Mouse (Mus musculus): ENCODE measurements around the gene Cpm. TPM values are rescaled to one million over a fixed set of nuclear protein-coding genes. Genes with fewer than 3 reads are reported as not detected.
"Not testable (repeated sequence)": the region's sequence is repeated elsewhere in the genome, so short reads cannot be mapped to it uniquely, and the experiment has no call there.

The Cpm gene
- polyA plus RNA-seq, 1 experiment from 2014 or later: 28.9 TPM

- no peak overlapping the region for H3K27ac ChIP-seq (ENCODE audit: low read depth, low read length)
- 79% methylated on average over 4 of the region's 4 CpGs for WGBS
- no peak overlapping the region for H3K4me3 ChIP-seq (ENCODE audit: low read length)
- ATAC-seq (ENCODE audit: low FRiP score, low TSS enrichment): no peak
- H3K27me3 ChIP-seq (ENCODE audit: control insufficient read depth, insufficient read depth, low read length): no peaks in the 10 kb centered on the region
- no peak overlapping the region for H3K9ac ChIP-seq (ENCODE audit: low read depth, low read length)
- H3K4me1 ChIP-seq (ENCODE audit: control insufficient read depth, insufficient read depth, low read length): no peaks in the 10 kb centered on the region
- H3K4me2 ChIP-seq (replicated peaks; ENCODE audit: low read depth, low read length): no peak overlapping the region
- no peaks in the 10 kb centered on the region for H3K9me3 ChIP-seq (ENCODE audit: control insufficient read depth, low read length)
- no peaks in the 10 kb centered on the region for H3K36me3 ChIP-seq (ENCODE audit: control insufficient read depth, insufficient read depth, low read length)
These were observed 13.6 kb upstream of the Cpm start for GRCm38 (mm10) chr10:117615746-117616145.

GRCm38 (mm10) chr10:117616191-117616680 is 13.1 kb upstream of the Cpm start:
- Histone ChIP-seq H3K4me1 (ENCODE audit: control insufficient read depth, insufficient read depth, low read length) (no peaks in the 10 kb centered on the region), H3K9me3 (ENCODE audit: control insufficient read depth, low read length) (no peaks in the 10 kb centered on the region), H3K36me3 (ENCODE audit: control insufficient read depth, insufficient read depth, low read length) (no peaks in the 10 kb centered on the region), H3K4me3 (ENCODE audit: low read length) (no peak overlapping the region), H3K27me3 (ENCODE audit: control insufficient read depth, insufficient read depth, low read length) (no peaks in the 10 kb centered on the region), H3K4me2 (replicated peaks; ENCODE audit: low read depth, low read length) (no peak overlapping the region), H3K27ac (ENCODE audit: low read depth, low read length) (no peak overlapping the region), H3K9ac (ENCODE audit: low read depth, low read length) (no peak overlapping the region)
- ATAC-seq (ENCODE audit: low FRiP score, low TSS enrichment): no peak
- WGBS: 90% methylated on average over 6 of the region's 6 CpGs

- not testable (repeated sequence) for H3K4me2 ChIP-seq (replicated peaks; ENCODE audit: low read depth, low read length); H3K36me3 ChIP-seq (ENCODE audit: control insufficient read depth, insufficient read depth, low read length); H3K4me1 ChIP-seq (ENCODE audit: control insufficient read depth, insufficient read depth, low read length); H3K9ac ChIP-seq (ENCODE audit: low read depth, low read length); ATAC-seq (ENCODE audit: low FRiP score, low TSS enrichment); H3K4me3 ChIP-seq (ENCODE audit: low read length); H3K27me3 ChIP-seq (ENCODE audit: control insufficient read depth, insufficient read depth, low read length); H3K27ac ChIP-seq (ENCODE audit: low read depth, low read length); H3K9me3 ChIP-seq (ENCODE audit: control insufficient read depth, low read length)
- 82% methylated on average over 4 of the region's 4 CpGs for WGBS
These were observed 12.5 kb upstream of the Cpm start for GRCm38 (mm10) chr10:117616765-117617164.

DNA sequence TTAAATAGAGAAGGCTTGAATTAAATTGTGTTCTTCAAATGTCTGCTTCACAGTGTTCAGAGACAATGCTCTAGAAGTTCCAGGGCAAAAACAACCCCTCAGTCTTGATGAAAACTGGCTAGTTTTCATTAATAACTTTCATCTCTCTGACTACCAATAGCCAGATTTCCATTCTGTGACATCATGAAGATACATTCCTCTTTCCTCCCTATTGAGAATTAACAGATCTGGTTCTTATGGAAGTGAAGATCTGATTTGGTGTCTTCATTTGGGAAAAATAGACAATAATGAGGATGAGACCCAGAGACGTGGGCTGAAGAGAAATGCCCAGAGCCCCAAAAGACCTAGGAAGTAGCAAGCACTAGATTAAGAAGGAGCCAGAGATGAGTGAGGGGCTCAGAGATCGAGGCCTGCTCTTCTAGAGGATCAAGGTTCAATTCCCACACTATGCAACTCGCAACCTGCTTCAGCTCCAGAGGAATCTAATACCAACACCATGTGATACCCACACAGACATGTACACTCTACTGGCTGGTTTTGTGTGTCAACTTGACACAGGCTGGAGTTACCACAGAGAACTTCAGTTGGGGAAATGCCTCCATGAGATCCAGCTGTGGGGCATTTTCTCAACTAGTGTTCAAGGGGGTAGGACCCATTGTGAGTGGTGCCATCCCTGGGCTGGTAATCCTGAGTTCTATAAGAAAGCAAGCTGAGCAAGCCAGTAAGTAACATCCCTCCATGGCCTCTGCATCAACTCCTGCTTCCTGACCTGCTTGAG is 11.5 kb upstream of the Cpm start:
- Histone ChIP-seq H3K27me3 (ENCODE audit: control insufficient read depth, insufficient read depth, low read length) (no peaks in the 10 kb centered on the region), H3K36me3 (ENCODE audit: control insufficient read depth, insufficient read depth, low read length) (no peaks in the 10 kb centered on the region), H3K4me3 (ENCODE audit: low read length) (no peak overlapping the region), H3K9ac (ENCODE audit: low read depth, low read length) (no peak overlapping the region), H3K9me3 (ENCODE audit: control insufficient read depth, low read length) (no peaks in the 10 kb centered on the region), H3K27ac (ENCODE audit: low read depth, low read length) (no peak overlapping the region), H3K4me2 (replicated peaks; ENCODE audit: low read depth, low read length) (no peak overlapping the region), H3K4me1 (ENCODE audit: control insufficient read depth, insufficient read depth, low read length) (no peaks in the 10 kb centered on the region)
- WGBS: 85% methylated on average over 3 of the region's 3 CpGs
- no peak for ATAC-seq (ENCODE audit: low FRiP score, low TSS enrichment)

DNA sequence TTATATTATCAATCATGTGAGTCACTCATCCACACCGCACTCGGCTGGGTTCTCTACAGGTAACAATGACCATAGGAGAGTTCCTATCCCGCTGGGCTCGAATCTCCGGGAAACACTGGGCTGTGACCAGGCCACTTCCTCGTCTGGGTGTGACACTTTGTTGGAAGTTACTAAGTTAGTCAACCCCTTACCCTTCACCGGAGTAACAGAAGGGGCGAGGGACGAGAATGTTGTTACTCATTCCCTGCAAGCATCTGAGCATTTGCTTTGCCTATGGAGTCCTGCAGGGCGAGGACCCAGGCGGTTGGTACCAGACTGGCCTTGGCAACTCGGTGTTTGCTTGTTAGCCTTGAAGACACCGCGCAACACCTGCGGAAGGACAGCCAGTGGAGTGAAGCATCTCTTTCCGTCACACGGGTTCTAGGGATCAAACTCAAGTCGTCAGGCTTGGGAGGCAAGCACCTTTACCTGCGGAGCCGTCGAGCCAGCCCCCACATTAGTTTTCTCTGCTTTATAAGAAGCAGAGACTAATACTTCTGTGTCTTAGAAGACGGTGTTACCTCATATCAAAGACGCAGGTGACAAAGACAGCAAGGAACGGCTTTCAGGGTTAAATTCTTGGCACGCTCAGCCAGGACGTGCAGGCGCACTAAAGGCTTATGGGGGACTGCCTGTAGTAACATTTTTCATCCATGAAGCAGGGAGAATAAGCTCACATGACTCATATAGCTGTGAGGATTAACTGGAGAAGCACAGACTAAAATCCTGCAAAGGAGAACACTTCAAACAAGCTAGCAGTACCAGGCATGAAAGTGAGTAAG is 10.0 kb upstream of the Cpm start:
- Histone ChIP-seq H3K9ac (ENCODE audit: low read depth, low read length) (no peak overlapping the region), H3K4me3 (ENCODE audit: low read length) (no peak overlapping the region), H3K4me1 (ENCODE audit: control insufficient read depth, insufficient read depth, low read length) (no peaks in the 10 kb centered on the region), H3K4me2 (replicated peaks; ENCODE audit: low read depth, low read length) (no peak overlapping the region), H3K27ac (ENCODE audit: low read depth, low read length) (no peak overlapping the region), H3K36me3 (ENCODE audit: control insufficient read depth, insufficient read depth, low read length) (no peaks in the 10 kb centered on the region), H3K27me3 (ENCODE audit: control insufficient read depth, insufficient read depth, low read length) (no peaks in the 10 kb centered on the region), H3K9me3 (ENCODE audit: control insufficient read depth, low read length) (no peaks in the 10 kb centered on the region)
- no peak for ATAC-seq (ENCODE audit: low FRiP score, low TSS enrichment)
- 86% methylated on average over 27 of the region's 27 CpGs for WGBS

GRCm38 (mm10) chr10:117619862-117620179 is 9.5 kb upstream of the Cpm start:
- WGBS: 85% methylated on average over 2 of the region's 2 CpGs
- Histone ChIP-seq H3K27ac (ENCODE audit: low read depth, low read length) (no peak overlapping the region), H3K27me3 (ENCODE audit: control insufficient read depth, insufficient read depth, low read length) (no peaks in the 10 kb centered on the region), H3K9me3 (ENCODE audit: control insufficient read depth, low read length) (no peaks in the 10 kb centered on the region), H3K4me3 (ENCODE audit: low read length) (no peak overlapping the region), H3K9ac (ENCODE audit: low read depth, low read length) (no peak overlapping the region), H3K4me1 (ENCODE audit: control insufficient read depth, insufficient read depth, low read length) (no peaks in the 10 kb centered on the region), H3K36me3 (ENCODE audit: control insufficient read depth, insufficient read depth, low read length) (no peaks in the 10 kb centered on the region), H3K4me2 (replicated peaks; ENCODE audit: low read depth, low read length) (no peak overlapping the region)
- no peak for ATAC-seq (ENCODE audit: low FRiP score, low TSS enrichment)

DNA sequence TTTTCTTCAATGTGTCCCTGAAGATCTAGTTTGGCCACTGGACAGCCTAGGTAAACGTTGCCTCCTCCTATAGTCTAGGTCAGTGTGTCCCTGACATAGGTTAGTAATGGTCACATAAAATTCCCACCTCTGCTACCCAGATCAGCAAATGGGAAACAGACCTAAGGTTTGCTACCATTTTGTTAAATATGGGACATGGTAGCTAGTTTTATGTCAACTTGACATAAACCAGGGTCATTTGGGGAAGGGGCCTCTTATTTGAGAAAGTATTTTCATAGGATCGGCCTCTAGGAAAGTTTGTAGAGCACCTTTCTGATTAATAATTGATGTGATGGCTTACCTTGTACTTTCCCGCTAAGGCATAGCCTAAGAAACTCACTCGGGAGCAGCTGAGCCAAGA is 8.8 kb upstream of the Cpm start:
- no peaks in the 10 kb centered on the region for H3K27me3 ChIP-seq (ENCODE audit: control insufficient read depth, insufficient read depth, low read length)
- H3K27ac ChIP-seq (ENCODE audit: low read depth, low read length): no peak overlapping the region
- 87% methylated on average over 4 of the region's 4 CpGs for WGBS
- ATAC-seq (ENCODE audit: low FRiP score, low TSS enrichment): no peak
- no peak overlapping the region for H3K4me2 ChIP-seq (replicated peaks; ENCODE audit: low read depth, low read length)
- H3K9me3 ChIP-seq (ENCODE audit: control insufficient read depth, low read length): no peaks in the 10 kb centered on the region
- no peak overlapping the region for H3K4me3 ChIP-seq (ENCODE audit: low read length)
- H3K36me3 ChIP-seq (ENCODE audit: control insufficient read depth, insufficient read depth, low read length): no peaks in the 10 kb centered on the region
- H3K4me1 ChIP-seq (ENCODE audit: control insufficient read depth, insufficient read depth, low read length): no peaks in the 10 kb centered on the region
- no peak overlapping the region for H3K9ac ChIP-seq (ENCODE audit: low read depth, low read length)

- H3K4me1 ChIP-seq (ENCODE audit: control insufficient read depth, insufficient read depth, low read length): no peaks in the 10 kb centered on the region
- no peak overlapping the region for H3K27ac ChIP-seq (ENCODE audit: low read depth, low read length)
- no peak overlapping the region for H3K4me2 ChIP-seq (replicated peaks; ENCODE audit: low read depth, low read length)
- H3K4me3 ChIP-seq (ENCODE audit: low read length): no peak overlapping the region
- no peaks in the 10 kb centered on the region for H3K9me3 ChIP-seq (ENCODE audit: control insufficient read depth, low read length)
- no peaks in the 10 kb centered on the region for H3K27me3 ChIP-seq (ENCODE audit: control insufficient read depth, insufficient read depth, low read length)
- ATAC-seq (ENCODE audit: low FRiP score, low TSS enrichment): no peak
- 83% methylated on average over 3 of the region's 3 CpGs for WGBS
- H3K36me3 ChIP-seq (ENCODE audit: control insufficient read depth, insufficient read depth, low read length): no peaks in the 10 kb centered on the region
- H3K9ac ChIP-seq (ENCODE audit: low read depth, low read length): no peak overlapping the region
These were observed 8.3 kb upstream of the Cpm start for GRCm38 (mm10) chr10:117620934-117621501.

Data from kidney, embryonic 14.5 days (tissue).